Mouse (Mus musculus) ES-Bruce4 (cell line): ENCODE measurements around the gene Cfap74. TPM values are rescaled to one million over a fixed set of nuclear protein-coding genes. Genes with fewer than 3 reads are reported as not detected.

Experiments
- H3K27ac ChIP-seq: 2 replicates; pipeline ENCODE4 v1.5.1; 2012; ENCODE audit warnings: low read length, inconsistent platforms; ENCODE audit not compliant: insufficient read depth
- H3K27me3 ChIP-seq: 2 replicates; pipeline ENCODE4 v1.6.1; 2012; ENCODE audit warnings: mild to moderate bottlenecking, low read length, inconsistent platforms; ENCODE audit not compliant: control insufficient read depth, poor library complexity, insufficient read depth, severe bottlenecking
- H3K36me3 ChIP-seq: 2 replicates; pipeline ENCODE4 v1.6.1; 2012; ENCODE audit warnings: inconsistent platforms, mild to moderate bottlenecking, low read length, moderate library complexity; ENCODE audit not compliant: control insufficient read depth, poor library complexity, insufficient read depth, severe bottlenecking
- H3K4me1 ChIP-seq: one replicate; pipeline ENCODE4 v1.8.1; 2011; ENCODE audit warnings: low read length; ENCODE audit not compliant: control insufficient read depth, insufficient read depth
- H3K4me3 ChIP-seq: 2 replicates; pipeline ENCODE4 v1.5.1; 2011; ENCODE audit warnings: low read depth, mild to moderate bottlenecking, low read length
- H3K9ac ChIP-seq: 2 replicates; pipeline ENCODE4 v1.6.1; 2012; ENCODE audit warnings: low read depth, mild to moderate bottlenecking, inconsistent platforms; ENCODE audit not compliant: poor library complexity, severe bottlenecking
- H3K9me3 ChIP-seq: replicated peaks from 2 replicates; pipeline ENCODE4 v1.6.1; 2012; ENCODE audit warnings: mild to moderate bottlenecking, low read length, inconsistent platforms; ENCODE audit not compliant: control insufficient read depth, poor library complexity, insufficient read depth, severe bottlenecking
- CTCF ChIP-seq: IDR thresholded peaks from one replicate; pipeline ENCODE4 v1.8.1; 2011; ENCODE audit warnings: low read depth, low read length
- EP300 ChIP-seq: IDR thresholded peaks from 2 replicates; pipeline ENCODE4 v1.6.1; 2011; ENCODE audit warnings: low read depth, low read length; ENCODE audit not compliant: insufficient read depth
- POLR2A ChIP-seq: IDR thresholded peaks from one replicate; pipeline ENCODE4 v1.8.1; 2011; ENCODE audit warnings: low read length; ENCODE audit not compliant: insufficient read depth
- polyA plus RNA-seq: library from polyadenylated mRNA; stranded (reverse); fragments of >200 nt; gene quantifications from 2 replicates; pipeline ENCODE4 v1.2.4, GENCODE M21; 2011; ENCODE audit warnings: low read depth; ENCODE audit not compliant: missing spikeins, insufficient read depth, insufficient read length

Gene Cfap74
- polyA plus RNA-seq, 1 experiment, result 3.3 TPM

DNA sequence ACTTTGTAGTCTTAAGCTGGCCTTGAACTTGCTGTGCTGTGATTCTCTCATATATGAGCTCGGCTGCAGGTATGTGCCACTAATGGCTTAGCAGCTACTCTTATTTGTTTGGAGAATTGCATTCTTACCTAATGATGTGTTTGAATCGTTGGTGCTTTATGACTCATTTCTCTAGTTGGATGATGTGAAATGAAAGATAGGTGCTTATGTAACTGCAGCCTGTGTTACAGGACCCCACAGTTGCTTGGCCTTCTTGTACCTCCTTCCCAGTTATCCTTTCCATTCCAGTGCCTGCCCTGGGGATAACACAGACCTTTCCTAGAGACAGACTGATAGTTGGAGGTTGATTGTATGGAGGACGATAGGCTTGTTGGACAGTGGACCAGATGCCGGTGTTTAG lies 99.6 kb downstream of the Cfap74 start:
- no peak overlapping the region for H3K4me3 ChIP-seq
- H3K27me3 ChIP-seq, result no peaks in the 10 kb centered on the region
- H3K9me3 ChIP-seq, result no peaks in the 10 kb centered on the region
- TF ChIP-seq POLR2A, result no peak
- TF ChIP-seq CTCF, result no peak
- TF ChIP-seq EP300, result no peak
- H3K9ac ChIP-seq, result no peak overlapping the region
- H3K4me1 ChIP-seq, result peaks cover 2% of the 10 kb centered on the region
- no peaks in the 10 kb centered on the region for H3K36me3 ChIP-seq
- H3K27ac ChIP-seq, result no peak overlapping the region

DNA sequence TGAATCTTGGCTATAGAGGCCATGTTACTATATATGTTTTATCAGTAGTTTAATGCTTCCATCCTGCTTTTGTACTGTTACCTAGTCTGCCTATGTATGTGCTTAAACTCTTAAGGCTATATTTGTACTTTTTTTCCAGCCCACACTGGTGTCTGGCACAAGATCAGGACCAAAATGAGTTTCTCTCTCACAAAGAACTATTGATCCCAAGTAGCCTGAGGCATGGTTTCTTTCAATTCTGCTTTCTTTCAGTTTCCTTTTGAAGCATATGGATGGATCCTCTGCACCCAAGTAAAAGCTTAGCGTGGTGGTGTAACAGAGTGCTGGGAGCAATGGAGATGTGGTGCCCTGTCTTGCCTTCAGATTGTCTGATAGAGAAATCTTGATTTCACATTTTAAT lies 102.0 kb downstream of the Cfap74 start:
- H3K4me3 ChIP-seq, result no peak overlapping the region
- H3K27me3 ChIP-seq, result no peaks in the 10 kb centered on the region
- H3K9me3 ChIP-seq, result no peaks in the 10 kb centered on the region
- H3K27ac ChIP-seq, result no peak overlapping the region
- TF ChIP-seq POLR2A, result no peak
- TF ChIP-seq CTCF, result no peak
- TF ChIP-seq EP300, result no peak
- H3K36me3 ChIP-seq, result no peaks in the 10 kb centered on the region; the same call in 1 of the 2 replicates
- H3K4me1 ChIP-seq, result peaks cover under 1% of the 10 kb centered on the region
- no peak overlapping the region for H3K9ac ChIP-seq

DNA sequence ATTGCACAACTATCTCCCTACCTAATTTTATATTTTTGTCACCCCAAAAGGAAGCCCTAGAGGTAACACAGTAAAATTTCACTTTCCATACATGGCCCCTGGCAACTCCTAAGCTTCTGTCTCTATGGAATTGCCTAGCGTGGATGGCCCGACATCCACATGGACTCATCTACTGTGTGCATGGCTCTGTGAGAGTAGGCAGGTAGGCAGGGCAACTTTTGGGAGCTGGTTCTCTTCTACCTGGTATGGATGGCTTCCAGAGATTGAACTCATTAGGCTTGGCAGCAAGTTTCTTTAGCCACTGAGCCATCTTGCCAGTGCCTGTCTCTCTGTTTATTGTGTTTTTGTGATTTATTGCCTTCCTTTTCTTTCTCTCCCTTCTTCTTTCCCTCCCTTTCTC lies 105.8 kb downstream of the Cfap74 start:
- Histone ChIP-seq H3K36me3 (no peaks in the 10 kb centered on the region; the same call in 1 of the 2 replicates), H3K27me3 (no peaks in the 10 kb centered on the region), H3K9me3 (no peaks in the 10 kb centered on the region), H3K4me3 (no peak overlapping the region), H3K4me1 (no peaks in the 10 kb centered on the region), H3K9ac (no peak overlapping the region), H3K27ac (no peak overlapping the region)
- TF ChIP-seq EP300 (no peak), POLR2A (no peak), CTCF (no peak)

Other genes with a start within 250 kb of the Cfap74 start
- 63.5 and 67.2 TPM in 2 replicates for gene Ski, start 186.6 kb upstream of the Cfap74 start, polyA plus RNA-seq
- gene Faap20, start 159.4 kb upstream of the Cfap74 start, polyA plus RNA-seq, result 22.9 and 25.2 TPM in 2 replicates
- 33.3 and 36.6 TPM in 2 replicates for gene Prkcz, start 47.8 kb upstream of the Cfap74 start, polyA plus RNA-seq
- not detected in 2 replicates for gene Gabrd, start 11.1 kb upstream of the Cfap74 start, polyA plus RNA-seq
- 0.76 TPM in 1 of 2 replicates, not detected in the other for gene Tmem52, start 59.9 kb downstream of the Cfap74 start, polyA plus RNA-seq
- 534 and 541 TPM in 2 replicates for gene Gnb1, start 82.2 kb downstream of the Cfap74 start, polyA plus RNA-seq
- 108 and 116 TPM in 2 replicates for gene Nadk, start 153.2 kb downstream of the Cfap74 start, polyA plus RNA-seq
- 19.4 and 20.2 TPM in 2 replicates for gene Slc35e2, start 192.2 kb downstream of the Cfap74 start, polyA plus RNA-seq
- 105 and 113 TPM in 2 replicates for gene Cdk11b, start 215.7 kb downstream of the Cfap74 start, polyA plus RNA-seq
- gene Gm10563, start 236.2 kb downstream of the Cfap74 start, polyA plus RNA-seq, result not detected in 2 replicates
- gene Mmp23, start 244.2 kb downstream of the Cfap74 start, polyA plus RNA-seq, result 11.7 and 13.6 TPM in 2 replicates